Mouse (Mus musculus): ENCODE data around the gene Gm26920. TPM values are rescaled to one million over a fixed set of nuclear protein-coding genes. Genes with fewer than 3 reads are reported as not detected.
A peak's percentile ranks its signal among the peaks of the same experiment; 100 is the strongest.

Gene Gm26920
- polyA plus RNA-seq, 1 experiment from 2014 or later: 6.9 TPM

- Histone ChIP-seq H3K27me3 (no peaks in the 10 kb centered on the region), H3K4me1 (peaks cover 28% of the 10 kb centered on the region), H3K4me2 (peak overlapping the region; percentile 81), H3K36me3 (replicated peaks) (peaks cover 14% of the 10 kb centered on the region; the same call in 1 of the 2 replicates), H3K9ac (peak overlapping the region; percentile 12; the same call in 1 of the 2 replicates), H3K9me3 (no peaks in the 10 kb centered on the region), H3K27ac (peak overlapping the region; percentile 96), H3K4me3 (replicated peaks) (peak overlapping the region; percentile 49)
- no peak for ATAC-seq (ENCODE audit: low FRiP score)
- 81% methylated on average over 6 of the region's 6 CpGs for WGBS
Observed at GRCm38 (mm10) chr7:30093918-30094415, 3.8 kb upstream of the Gm26920 start.

GRCm38 (mm10) chr7:30092666-30093065, 2.5 kb upstream of the Gm26920 start:
- H3K27me3 ChIP-seq: no peaks in the 10 kb centered on the region
- H3K9ac ChIP-seq: no peak overlapping the region
- 88% methylated on average over 9 of the region's 9 CpGs for whole genome bisulfite sequencing
- H3K4me1 ChIP-seq: peaks cover 38% of the 10 kb centered on the region
- ATAC-seq (ENCODE audit: low FRiP score): no peak
- no peaks in the 10 kb centered on the region for H3K9me3 ChIP-seq
- H3K4me3 ChIP-seq (replicated peaks): no peak overlapping the region
- no peak overlapping the region for H3K27ac ChIP-seq
- H3K4me2 ChIP-seq: no peak overlapping the region
- 0 out of 2 replicates have a peak, but pooled peaks cover 4% of the 10 kb centered on the region for H3K36me3 ChIP-seq (replicated peaks)

DNA sequence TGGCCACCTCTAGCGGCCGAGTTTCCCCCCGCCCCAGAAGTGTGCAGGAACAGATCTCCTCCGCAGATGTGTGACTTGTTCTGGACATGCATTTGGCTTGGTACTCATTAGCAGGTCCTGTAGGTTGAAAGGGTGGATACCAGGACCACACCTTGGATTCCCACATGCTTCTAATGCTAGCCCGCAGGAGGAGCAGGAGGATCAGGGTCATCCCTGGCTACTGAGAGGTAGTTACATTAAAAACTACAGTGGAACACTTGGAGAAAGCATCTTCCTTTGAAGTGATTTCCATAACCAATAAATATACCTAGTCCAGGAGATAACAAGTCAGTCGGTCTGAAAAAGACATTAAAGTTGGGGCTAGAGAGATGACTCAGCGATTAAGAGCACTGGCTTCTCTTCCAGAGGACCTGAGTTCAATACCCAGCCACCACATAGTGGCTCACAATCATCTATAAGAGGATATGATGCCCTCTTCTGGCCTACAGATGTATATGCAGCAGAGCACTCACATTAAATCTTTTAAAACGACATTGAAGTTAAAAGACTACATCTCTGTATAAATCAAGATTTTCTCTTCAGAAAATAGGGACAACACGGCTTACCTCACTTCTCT, 868 bp upstream of the Gm26920 start:
- Histone ChIP-seq H3K9me3 (no peaks in the 10 kb centered on the region), H3K9ac (no peak overlapping the region), H3K4me2 (peak overlapping the region; percentile 72), H3K27ac (peak overlapping the region; percentile 63), H3K36me3 (replicated peaks) (peaks cover 11% of the 10 kb centered on the region), H3K4me1 (peaks cover 41% of the 10 kb centered on the region), H3K27me3 (no peaks in the 10 kb centered on the region), H3K4me3 (replicated peaks) (peak overlapping the region; percentile 67)
- no peak for ATAC-seq (ENCODE audit: low FRiP score)
- 12% methylated on average over 9 of the region's 9 CpGs for WGBS

GRCm38 (mm10) chr7:30089405-30089804, 805 bp downstream of the Gm26920 start:
- Histone ChIP-seq H3K27ac (no peak overlapping the region), H3K9me3 (peaks cover 4% of the 10 kb centered on the region; the same call in 1 of the 2 replicates), H3K9ac (peak overlapping the region; percentile 75), H3K36me3 (replicated peaks) (peaks cover 28% of the 10 kb centered on the region), H3K4me1 (peaks cover 37% of the 10 kb centered on the region), H3K27me3 (no peaks in the 10 kb centered on the region), H3K4me3 (replicated peaks) (peak overlapping the region; percentile 67), H3K4me2 (peak overlapping the region; percentile 72)
- ATAC-seq (ENCODE audit: low FRiP score): no peak
- 14% methylated on average over 6 of the region's 6 CpGs for WGBS

- H3K27ac ChIP-seq: no peak overlapping the region
- peaks cover 4% of the 10 kb centered on the region; the same call in 1 of the 2 replicates for H3K9me3 ChIP-seq
- H3K4me1 ChIP-seq: peaks cover 29% of the 10 kb centered on the region
- H3K4me2 ChIP-seq: no peak overlapping the region
- no peak overlapping the region for H3K4me3 ChIP-seq (replicated peaks)
- ATAC-seq (ENCODE audit: low FRiP score): no peak
- peaks cover 46% of the 10 kb centered on the region for H3K36me3 ChIP-seq (replicated peaks)
- 93% methylated on average over 9 of the region's 9 CpGs for WGBS
- H3K27me3 ChIP-seq: no peaks in the 10 kb centered on the region
- no peak overlapping the region for H3K9ac ChIP-seq
Observed at GRCm38 (mm10) chr7:30086524-30086923, 3.7 kb downstream of the Gm26920 start.

DNA sequence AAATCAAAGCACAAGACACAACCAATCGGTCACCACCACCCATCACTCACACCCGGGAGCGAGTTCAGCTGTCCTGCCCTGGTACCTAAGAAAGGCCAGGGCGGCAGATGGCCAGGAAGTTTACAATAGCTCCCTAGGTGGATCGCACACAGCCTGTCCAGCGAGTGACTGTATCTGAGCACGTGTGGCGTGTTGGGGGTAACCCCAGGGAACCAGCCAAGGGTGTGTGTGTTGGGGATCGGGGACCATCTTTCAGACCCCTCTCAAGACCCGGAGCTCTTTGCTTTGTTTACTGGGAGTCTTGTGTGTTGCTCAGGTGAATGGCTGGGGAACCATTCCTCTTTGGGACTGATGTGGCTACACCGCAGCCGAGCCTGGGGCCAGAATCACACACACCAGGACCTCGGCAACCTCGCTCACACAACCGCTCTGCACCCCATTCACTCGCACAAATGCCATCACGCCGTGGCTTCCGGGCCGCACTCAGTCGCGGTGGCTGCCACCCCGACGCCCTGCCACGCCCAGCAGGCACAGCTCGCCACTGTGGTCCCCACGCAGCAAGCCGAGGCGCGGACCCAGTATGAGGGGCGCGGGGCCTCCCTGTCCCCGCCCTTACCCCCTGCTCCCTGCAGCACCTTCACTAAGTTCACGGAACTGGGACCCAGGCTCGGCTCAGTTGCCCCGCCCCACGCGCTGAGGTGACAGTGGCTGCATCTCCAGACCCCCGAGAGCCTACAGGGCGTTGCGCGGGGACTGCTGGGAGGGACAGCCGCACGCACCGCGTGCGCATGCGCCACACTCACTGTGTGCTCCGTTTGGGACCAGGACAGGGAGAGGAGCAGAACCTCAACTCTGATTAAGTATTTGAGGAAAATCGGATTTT, 17.8 kb downstream of the Gm26920 start, which contains the start of gene Zfp82:
Gene Zfp82, minus strand, starts transcription at position 755 of the 883 bp plus-strand sequence.
- H3K36me3 ChIP-seq (replicated peaks): peaks cover 24% of the 10 kb centered on the region

DNA sequence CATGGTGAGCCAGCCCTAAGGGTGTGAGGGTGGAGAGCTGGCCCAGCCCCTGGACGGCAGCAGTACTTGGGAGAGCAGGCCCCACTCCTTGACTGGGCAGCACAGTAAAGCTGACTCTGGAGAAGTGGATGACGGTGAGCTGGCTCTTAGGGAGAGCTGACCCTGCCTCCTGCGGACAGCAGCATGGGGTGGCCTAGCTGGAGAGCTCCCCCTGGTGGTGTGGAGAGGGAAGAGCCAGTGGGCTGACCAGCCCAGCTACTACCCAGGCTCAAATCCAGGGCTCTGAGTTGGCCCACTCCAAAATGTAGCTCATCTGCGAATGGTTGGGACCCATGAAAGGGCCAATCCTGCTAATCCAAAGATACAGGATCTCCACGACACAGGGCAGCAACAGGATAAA, 25.6 kb downstream of the Gm26920 start:
- ATAC-seq (ENCODE audit: low FRiP score): no peak
- Histone ChIP-seq H3K4me1 (no peaks in the 10 kb centered on the region), H3K4me2 (no peak overlapping the region), H3K4me3 (replicated peaks) (no peak overlapping the region), H3K9ac (no peak overlapping the region), H3K27ac (no peak overlapping the region), H3K27me3 (no peaks in the 10 kb centered on the region), H3K36me3 (replicated peaks) (peaks cover 73% of the 10 kb centered on the region), H3K9me3 (no peaks in the 10 kb centered on the region)
- 87% methylated on average over 5 of the region's 5 CpGs for WGBS

More for the DNA sequence above, 17.8 kb downstream of the Gm26920 start, which contains the start of gene Zfp82:
- H3K9me3 ChIP-seq: no peaks in the 10 kb centered on the region
- no peaks in the 10 kb centered on the region for H3K27me3 ChIP-seq
- peak; percentile 89 for ATAC-seq (ENCODE audit: low FRiP score)
- H3K4me3 ChIP-seq (replicated peaks): peak within 1 kb of the TSS; percentile 81
- H3K4me2 ChIP-seq: peak within 1 kb of the TSS; percentile 92
- peak within 1 kb of the TSS; percentile 82 for H3K9ac ChIP-seq
- peak within 1 kb of the TSS; percentile 77 for H3K27ac ChIP-seq
- under 1% methylated on average over 50 of the region's 50 CpGs for WGBS
- peaks cover 7% of the 10 kb centered on the region; the same call in 1 of the 2 replicates for H3K4me1 ChIP-seq

GRCm38 (mm10) chr7:30062478-30062877, 27.7 kb downstream of the Gm26920 start:
- peaks cover 70% of the 10 kb centered on the region for H3K36me3 ChIP-seq (replicated peaks)
- H3K27me3 ChIP-seq: no peaks in the 10 kb centered on the region
- H3K4me3 ChIP-seq (replicated peaks): no peak overlapping the region
- H3K4me2 ChIP-seq: no peak overlapping the region
- H3K4me1 ChIP-seq: no peaks in the 10 kb centered on the region
- 87% methylated on average over 5 of the region's 5 CpGs for WGBS
- no peak overlapping the region for H3K9ac ChIP-seq
- H3K27ac ChIP-seq: no peak overlapping the region
- no peak for ATAC-seq (ENCODE audit: low FRiP score)
- H3K9me3 ChIP-seq: no peaks in the 10 kb centered on the region

DNA sequence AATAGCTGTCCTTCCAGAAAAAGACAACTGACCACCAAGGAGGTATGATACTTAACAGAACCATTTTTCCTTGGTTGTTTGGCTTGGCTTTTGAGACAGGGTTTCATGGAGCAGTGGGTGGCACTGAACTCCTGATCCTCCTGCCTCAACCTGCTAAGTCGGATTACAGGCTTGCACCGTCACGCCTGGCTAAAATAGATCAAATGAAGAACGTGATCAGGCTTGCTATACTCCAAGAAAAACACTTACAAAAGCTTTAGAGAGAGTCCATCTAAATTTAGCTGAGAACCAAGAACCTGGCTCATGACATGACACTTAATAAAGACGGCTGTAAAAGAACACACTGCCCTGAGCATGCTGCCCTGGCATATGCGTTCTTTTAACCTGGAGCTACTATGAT, 29.9 kb downstream of the Gm26920 start:
- H3K36me3 ChIP-seq (replicated peaks): peaks cover 78% of the 10 kb centered on the region

GRCm38 (mm10) chr7:30053591-30053990, 36.6 kb downstream of the Gm26920 start:
- Histone ChIP-seq H3K9me3 (no peaks in the 10 kb centered on the region), H3K4me3 (replicated peaks) (no peak overlapping the region)
- 7% methylated on average over 3 of the region's 3 CpGs for WGBS

More for the DNA sequence above, 29.9 kb downstream of the Gm26920 start:
- Histone ChIP-seq H3K4me2 (no peak overlapping the region), H3K27me3 (no peaks in the 10 kb centered on the region), H3K4me3 (replicated peaks) (no peak overlapping the region), H3K27ac (no peak overlapping the region), H3K9me3 (no peaks in the 10 kb centered on the region), H3K4me1 (no peaks in the 10 kb centered on the region), H3K9ac (no peak overlapping the region)
- ATAC-seq (ENCODE audit: low FRiP score): no peak
- 86% methylated on average over 6 of the region's 6 CpGs for WGBS

GRCm38 (mm10) chr7:30050882-30051548, 39.2 kb downstream of the Gm26920 start, which contains the start of gene Zfp14:
TSS of gene Zfp14 (minus strand) at chr7:30051380.
- Histone ChIP-seq H3K9ac (peak within 1 kb of the TSS; percentile 79), H3K4me2 (peak within 1 kb of the TSS; percentile 81), H3K27ac (peak within 1 kb of the TSS; percentile 87), H3K27me3 (no peaks in the 10 kb centered on the region), H3K9me3 (no peaks in the 10 kb centered on the region), H3K36me3 (replicated peaks) (peaks cover 11% of the 10 kb centered on the region), H3K4me3 (replicated peaks) (peak within 1 kb of the TSS; percentile 78), H3K4me1 (peaks cover 11% of the 10 kb centered on the region)
- ATAC-seq (ENCODE audit: low FRiP score): peak; percentile 98
- WGBS: 1% methylated on average over 40 of the region's 40 CpGs

More at GRCm38 (mm10) chr7:30053591-30053990, 36.6 kb downstream of the Gm26920 start:
- Histone ChIP-seq H3K36me3 (replicated peaks) (peaks cover 29% of the 10 kb centered on the region), H3K4me1 (peaks cover 11% of the 10 kb centered on the region), H3K4me2 (no peak overlapping the region), H3K9ac (no peak overlapping the region), H3K27me3 (no peaks in the 10 kb centered on the region), H3K27ac (no peak overlapping the region)
- ATAC-seq (ENCODE audit: low FRiP score): no peak

All from forebrain, embryonic 12.5 days (tissue).